Comparison of ENCODE assay signal across 30 mouse cellular contexts in genomic region chr1:184920057-184920456, GRCm38 (mm10). TPM values are rescaled to one million over a fixed set of nuclear protein-coding genes. Genes with fewer than 3 reads are reported as not detected.
DNase-seq lines count a peak whose midpoint lies in the region; ATAC-seq and TF ChIP-seq lines count a peak whose summit lies in the region.
"Had no signal": no experiment of that assay in that cellular context is flagged by ENCODE, and none has a peak within 500 bp of the region (broad histone marks: within the 10 kb centered on the region; RNA-seq: fewer than 3 reads in every experiment).

No protein-coding gene starts in this region.

- no peak overlapping the region for H3K4me3 ChIP-seq in left cerebral cortex, adult 2 months
- H3K4me3 ChIP-seq: embryonic facial prominence, embryonic 13.5 days; embryonic facial prominence, embryonic 15.5 days; erythroblast, embryonic 14.5 days; forebrain, embryonic 10.5 days; forebrain, embryonic 12.5 days had no signal

- peak; percentile 71 for ATAC-seq in frontal cortex, adult (ENCODE audit: low TSS enrichment)
- ATAC-seq: activated CD4-positive, CD25-positive, alpha-beta regulatory T cell, adult 4 months; CD4-positive, CD25-positive, alpha-beta regulatory T cell, adult 4 months; forebrain, embryonic 14.5 days; Patski had no signal

- no peak for DNase-seq in frontal cortex, postnatal 10 days (ENCODE audit: low spot score in 2 of 2)
- no peak for DNase-seq in left cerebral cortex, adult 2 months (ENCODE audit: extremely low spot score in 1 of 2, low spot score in 2 of 2)
- no peak for DNase-seq in left cerebral cortex, postnatal 36 days (ENCODE audit: low spot score in 2 of 2)
- peak; percentile 41 for DNase-seq in right cerebral cortex, adult 18-20 months
- DNase-seq in right cerebral cortex, postnatal 14 days, result no peak
- no peak for DNase-seq in gastrocnemius, postnatal 36 days
- DNase-seq: adrenal gland, adult 8-10 months; adrenal gland, postnatal 14 days; adrenal gland, postnatal 36 days; B cell, adult 2 months; cerebellum, adult 11 months; cerebellum, adult 18-20 months; cerebellum, adult 8-10 months; cerebellum, adult 9-11 months; cerebellum, postnatal 14 days; cerebellum, postnatal 36 days; embryo, embryonic 11 days had no signal

- TF ChIP-seq CTCF in left cerebral cortex, adult 2 months (IDR thresholded peaks at IDR 0.05), result no peak

- intact Hi-C loops in left cerebral cortex, adult 2 months (cut with DNase I), result loop anchor here (5.0 kb wide), 1 partner anchor 77 kb away; the partner anchor contains the start of gene Mark1
- intact Hi-C loops in left cerebral cortex, postnatal 36 days (cut with DNase I), result no loop called here
- intact Hi-C loops in gastrocnemius, postnatal 36 days (cut with DNase I), result no loop called here

- H3K27ac ChIP-seq in left cerebral cortex, adult 2 months, result peak overlapping the region; percentile 24
- H3K27ac ChIP-seq: embryonic facial prominence, embryonic 13.5 days; embryonic facial prominence, embryonic 15.5 days; forebrain, embryonic 10.5 days; forebrain, embryonic 12.5 days had no signal

RNA-seq across cellular contexts. Expression of gene C130074G19Rik, which starts 37.0 kb away (rescaled TPM):
- total RNA-seq in left cerebral cortex, adult 2 months (2021), result 10 to 100 TPM; 37.6 to 46.2 TPM
- 10 to 100 TPM; 39.6 to 50.5 TPM for total RNA-seq in left cerebral cortex, postnatal 36 days (2021)
- 10 to 100 TPM; 12.0 to 12.4 TPM for total RNA-seq in gastrocnemius, postnatal 36 days (2021)
- total RNA-seq: CH12.LX; common myeloid progenitor, adult 5-6 weeks; G1E had no signal
